Mouse (Mus musculus) kidney, adult 9 months (tissue): ENCODE data around the gene Naga.
A peak's percentile ranks its signal among the peaks of the same experiment; 100 is the strongest.

Source experiments
- DNase-seq: peaks from one replicate; pipeline ENCODE4 v3.0.0; 2022

Gene Naga

GRCm38 (mm10) chr15:82335194-82335593 lies 3.5 kb downstream of the Naga start:
- no peak for DNase-seq

GRCm38 (mm10) chr15:82325382-82325781 lies 13.3 kb downstream of the Naga start:
- no peak for DNase-seq

GRCm38 (mm10) chr15:82322195-82322594 lies 16.5 kb downstream of the Naga start:
- DNase-seq: no peak

GRCm38 (mm10) chr15:82319613-82320012 lies 19.1 kb downstream of the Naga start:
- DNase-seq: no peak

- no peak for DNase-seq
Measured at GRCm38 (mm10) chr15:82317839-82318238, 20.9 kb downstream of the Naga start.

- DNase-seq: no peak
Measured at GRCm38 (mm10) chr15:82308416-82308815, 30.3 kb downstream of the Naga start.

- no peak for DNase-seq
Measured at GRCm38 (mm10) chr15:82307107-82307506, 31.6 kb downstream of the Naga start.

GRCm38 (mm10) chr15:82298764-82299561 lies 39.8 kb downstream of the Naga start, which contains the start of gene Wbp2nl:
Wbp2nl (plus strand) TSS chr15:82298954.
- DNase-seq: no peak

GRCm38 (mm10) chr15:82294059-82294458 lies 44.7 kb downstream of the Naga start:
- DNase-seq: peak; percentile 29

- peak; percentile 14 for DNase-seq
Measured at GRCm38 (mm10) chr15:82293271-82293711, 45.4 kb downstream of the Naga start.

GRCm38 (mm10) chr15:82292851-82293250 lies 45.9 kb downstream of the Naga start:
- no peak for DNase-seq

GRCm38 (mm10) chr15:82290252-82290651 lies 48.5 kb downstream of the Naga start:
- DNase-seq: no peak

- DNase-seq: no peak
Measured at GRCm38 (mm10) chr15:82286157-82286556, 52.6 kb downstream of the Naga start.

GRCm38 (mm10) chr15:82280638-82281037 lies 58.1 kb downstream of the Naga start:
- no peak for DNase-seq
